Mouse (Mus musculus) cerebellum, adult 11 months (tissue): ENCODE measurements around the gene Gm9913.

Experiments
- DNase-seq: peaks from one replicate; pipeline ENCODE4 v3.0.0; 2022

The Gm9913 gene

DNA sequence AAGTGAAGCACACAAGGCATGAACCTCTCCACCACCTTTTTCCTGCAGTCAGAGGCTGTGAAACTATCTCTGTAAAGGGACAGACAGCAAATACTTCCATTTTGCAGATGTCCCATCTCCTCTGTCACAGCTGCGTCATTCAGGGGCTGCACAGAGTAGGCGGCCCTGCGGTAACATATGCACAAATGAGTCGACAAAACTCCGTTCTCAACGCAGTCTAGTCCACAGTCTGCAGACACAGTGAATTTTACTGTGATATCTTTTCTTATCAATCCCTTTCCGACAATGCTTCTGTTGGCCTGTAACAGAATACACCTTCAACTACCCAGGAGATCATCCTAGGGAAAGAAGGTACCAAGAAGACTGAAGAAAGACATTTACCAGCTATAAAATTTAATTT is 6.7 kb upstream of the Gm9913 start:
- DNase-seq, result no peak

GRCm38 (mm10) chr2:125501526-125501925 is 3.4 kb upstream of the Gm9913 start:
- no peak for DNase-seq

- no peak for DNase-seq
Measured at GRCm38 (mm10) chr2:125505746-125506315, 942 bp downstream of the Gm9913 start.

DNA sequence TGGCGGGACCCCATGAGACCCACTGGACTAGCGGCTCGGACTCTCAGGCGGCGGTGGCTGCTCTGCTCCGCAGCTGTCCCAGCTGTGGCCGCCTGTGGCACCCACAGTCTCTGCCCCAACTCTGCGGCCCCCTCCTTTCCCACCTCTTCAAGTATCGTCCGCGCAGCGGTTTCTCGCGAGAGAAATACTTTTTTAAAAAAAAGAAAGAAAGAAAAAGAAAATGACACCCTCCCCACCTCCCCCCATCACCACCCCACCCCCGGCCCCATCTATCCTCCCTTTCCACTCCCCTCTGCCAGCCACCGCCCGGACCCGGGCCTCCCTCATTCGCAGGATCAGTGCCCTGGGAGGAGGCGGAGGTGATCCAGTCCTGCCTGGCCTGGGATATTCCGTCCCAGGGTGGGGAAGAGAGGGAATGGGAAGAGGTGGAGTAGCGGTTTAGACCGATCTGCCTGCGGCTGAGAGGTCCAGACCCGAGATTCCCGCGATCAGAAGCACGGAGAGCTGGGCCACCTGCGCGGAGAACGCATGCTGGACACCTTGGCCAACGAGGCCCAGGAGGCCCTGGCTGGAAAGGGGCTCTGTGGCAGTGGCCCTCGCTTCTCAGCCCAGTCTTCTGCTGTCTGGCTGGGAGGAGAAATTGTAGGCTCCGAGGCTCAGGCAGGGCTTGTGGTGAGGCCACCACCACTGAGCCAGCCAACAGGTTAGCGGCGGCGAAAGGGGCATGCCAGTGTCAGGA is 1.6 kb downstream of the Gm9913 start:
- DNase-seq, result no peak

GRCm38 (mm10) chr2:125507893-125508292 is 3.0 kb downstream of the Gm9913 start, which contains the start of gene Fbn1:
Fbn1 (minus strand) TSS chr2:125507993.
- DNase-seq, result no peak

DNA sequence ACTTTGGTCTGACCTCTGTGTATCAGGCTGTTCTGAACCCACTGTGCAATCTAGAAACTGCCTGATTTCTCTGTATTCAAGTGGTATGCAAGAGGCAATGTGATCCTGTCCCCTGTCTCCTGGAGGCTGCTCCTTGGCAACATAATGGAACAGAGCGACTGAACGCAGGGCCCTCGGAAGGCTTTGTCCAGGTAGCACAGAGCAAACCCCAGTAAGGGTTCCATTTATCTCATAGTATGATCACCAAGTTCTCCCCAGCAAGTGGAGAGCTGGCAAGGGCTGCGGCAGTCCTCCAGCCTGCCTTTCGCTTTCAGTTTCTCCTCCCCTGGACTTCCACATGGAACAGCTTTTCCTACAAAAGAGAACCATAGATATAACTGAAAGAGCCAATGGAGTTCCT is 3.5 kb downstream of the Gm9913 start:
- DNase-seq, result no peak

DNA sequence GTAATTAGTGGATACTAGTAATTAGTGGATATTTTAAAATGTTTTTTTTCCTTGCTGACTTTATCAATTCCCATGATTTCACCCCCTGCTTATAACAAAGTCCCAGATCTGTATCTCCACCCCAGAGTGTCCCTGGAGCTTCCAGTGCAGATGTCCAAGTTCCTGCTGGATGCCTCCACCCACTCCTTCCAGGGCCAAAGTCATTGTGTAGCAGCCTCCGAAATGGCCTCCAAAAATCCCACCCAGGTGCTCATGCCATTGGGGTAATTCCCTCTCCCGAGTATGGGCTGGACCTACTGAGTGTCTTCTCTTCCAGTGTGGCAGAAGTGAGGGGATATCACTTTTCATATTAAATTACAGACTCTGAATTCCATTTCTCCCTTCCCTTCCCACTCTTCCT is 5.9 kb downstream of the Gm9913 start:
- no peak for DNase-seq

GRCm38 (mm10) chr2:125511898-125512297 is 7.0 kb downstream of the Gm9913 start:
- DNase-seq, result no peak

GRCm38 (mm10) chr2:125512544-125512943 is 7.7 kb downstream of the Gm9913 start:
- no peak for DNase-seq

DNA sequence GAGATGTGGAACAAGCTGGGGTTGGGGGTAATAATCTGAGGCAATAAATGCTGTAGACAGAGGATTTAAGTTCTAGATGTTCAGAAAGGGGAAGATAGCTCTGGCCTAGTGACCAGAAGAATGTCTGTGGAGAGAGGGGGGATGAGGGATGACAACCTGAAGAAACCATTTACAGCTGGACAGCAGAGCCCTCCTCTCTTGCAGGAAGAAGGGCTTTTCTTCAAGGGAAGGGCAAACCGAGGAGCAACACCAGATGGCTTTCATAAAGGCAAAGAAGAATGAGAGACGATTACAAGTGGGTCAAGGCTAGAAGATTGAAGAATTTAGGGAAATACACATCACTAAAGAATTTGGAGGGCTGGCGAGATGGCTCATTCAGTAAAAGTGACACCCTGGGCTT is 9.5 kb downstream of the Gm9913 start:
- DNase-seq, result no peak

DNA sequence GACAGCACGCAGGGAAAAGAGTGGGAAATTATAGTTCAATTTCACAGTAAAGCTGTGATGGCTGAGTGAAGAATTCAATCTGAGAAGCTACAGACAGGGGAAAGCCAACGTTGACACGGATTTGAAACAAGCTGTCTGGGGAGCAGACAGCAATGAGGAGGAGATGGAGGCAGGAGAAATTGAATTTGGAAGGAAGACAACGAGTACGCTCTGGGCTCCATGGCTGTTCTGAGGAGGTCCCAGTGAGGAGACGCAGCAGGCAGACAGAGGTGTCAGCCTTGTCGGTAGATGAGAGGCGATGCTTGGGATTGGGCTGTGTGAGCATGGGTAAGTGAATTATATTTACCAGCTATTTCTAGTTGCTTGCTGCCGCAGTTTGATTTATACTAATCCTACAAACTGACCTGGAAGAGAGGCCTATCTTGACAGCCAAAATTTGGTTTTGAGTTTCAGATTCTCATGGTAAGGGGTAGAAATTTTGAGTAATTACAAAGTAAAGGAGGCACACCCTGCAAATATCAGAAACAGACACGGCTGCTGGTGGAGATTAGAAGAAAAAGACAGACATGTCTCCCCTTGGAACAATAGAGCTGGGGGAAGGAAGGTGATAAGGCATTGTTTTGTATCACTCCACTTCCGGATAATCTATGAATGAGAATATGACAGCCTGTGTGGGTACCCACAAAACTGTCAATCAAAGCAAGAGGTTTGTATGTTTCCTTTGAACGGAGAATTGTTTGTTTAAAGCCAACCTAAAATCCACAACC is 10.6 kb downstream of the Gm9913 start:
- DNase-seq, result no peak

GRCm38 (mm10) chr2:125516594-125516993 is 11.7 kb downstream of the Gm9913 start:
- DNase-seq, result no peak

- no peak for DNase-seq
Measured at GRCm38 (mm10) chr2:125525484-125525883, 20.6 kb downstream of the Gm9913 start.

DNA sequence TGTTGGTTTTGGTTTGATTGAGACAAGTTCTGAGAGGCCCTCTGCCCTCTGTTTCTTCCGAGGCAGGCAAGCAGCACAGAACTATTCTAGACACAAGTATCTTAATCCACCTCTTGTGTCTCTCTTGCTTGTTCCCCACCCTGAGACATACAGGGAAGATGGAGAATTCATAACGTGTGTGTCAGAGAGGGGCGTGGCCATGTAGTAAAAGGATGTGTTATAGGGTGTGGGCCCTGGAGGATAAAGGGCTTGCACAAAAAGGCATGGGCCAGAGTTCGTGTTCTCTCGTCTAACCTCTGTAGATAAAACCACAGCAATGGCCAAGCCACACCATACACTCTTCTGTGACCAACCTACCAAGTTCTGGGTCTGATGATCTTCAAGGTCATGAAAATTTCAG is 21.7 kb downstream of the Gm9913 start:
- no peak for DNase-seq

DNA sequence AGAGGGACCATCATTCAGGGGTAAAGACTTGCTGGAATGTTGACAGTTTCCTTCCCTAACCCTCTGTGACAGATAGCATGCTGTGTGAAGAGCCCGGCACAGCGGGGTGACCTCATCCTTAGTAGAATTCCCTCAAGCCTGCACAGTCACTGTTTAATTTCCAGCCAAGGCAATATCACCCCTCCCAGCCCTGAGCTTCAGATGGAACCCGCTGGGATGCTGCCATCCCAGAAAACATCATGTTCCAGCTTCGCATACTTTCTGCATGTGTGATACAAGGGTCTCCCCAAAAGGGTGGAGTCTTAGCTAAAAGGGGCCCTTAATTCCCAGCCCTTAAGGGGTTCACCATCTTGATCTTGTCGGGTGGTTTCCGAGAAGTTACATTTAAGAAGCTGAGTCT is 25.8 kb downstream of the Gm9913 start:
- DNase-seq, result no peak

DNA sequence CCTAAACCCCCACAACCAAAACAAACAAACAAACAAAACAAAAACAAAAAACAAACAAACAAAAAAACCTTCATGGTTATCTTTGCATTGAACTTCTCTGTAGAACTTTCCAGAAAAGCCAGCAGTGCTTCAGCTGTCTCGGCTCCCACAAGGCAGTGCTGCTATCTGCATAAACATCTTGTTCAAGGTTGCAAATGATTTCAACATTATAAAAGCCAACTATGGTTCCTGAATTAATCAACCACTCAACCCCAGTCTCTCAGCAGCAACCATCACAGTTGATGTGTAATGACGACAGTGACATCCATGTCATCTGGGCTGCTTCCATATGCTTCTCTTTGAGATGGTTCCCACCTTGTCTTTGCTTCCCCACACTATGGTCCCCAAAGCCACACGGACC is 34.8 kb downstream of the Gm9913 start:
- no peak for DNase-seq

GRCm38 (mm10) chr2:125540579-125540978 is 35.7 kb downstream of the Gm9913 start:
- no peak for DNase-seq

- no peak for DNase-seq
Measured at GRCm38 (mm10) chr2:125541451-125541850, 36.6 kb downstream of the Gm9913 start.

GRCm38 (mm10) chr2:125543646-125544045 is 38.8 kb downstream of the Gm9913 start:
- DNase-seq, result no peak

DNA sequence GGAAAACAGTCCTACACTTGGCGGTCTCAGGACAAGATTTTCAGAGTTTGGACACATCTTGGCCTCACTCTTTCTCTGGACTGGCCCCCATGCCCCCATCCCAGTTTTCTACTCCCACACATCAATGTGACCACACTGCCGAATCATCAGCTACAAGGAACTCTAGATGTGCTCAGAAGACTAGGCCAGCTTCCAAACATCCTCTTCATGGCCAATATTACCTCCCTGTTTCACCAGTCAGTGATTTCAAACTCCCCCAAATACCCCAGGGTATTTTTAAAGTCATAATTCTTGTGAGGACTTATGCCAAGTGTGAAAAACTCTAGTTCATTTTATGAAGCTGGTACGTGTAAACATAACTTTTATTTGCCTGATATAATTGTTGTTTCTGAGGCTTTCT is 40.1 kb downstream of the Gm9913 start:
- DNase-seq, result no peak

DNA sequence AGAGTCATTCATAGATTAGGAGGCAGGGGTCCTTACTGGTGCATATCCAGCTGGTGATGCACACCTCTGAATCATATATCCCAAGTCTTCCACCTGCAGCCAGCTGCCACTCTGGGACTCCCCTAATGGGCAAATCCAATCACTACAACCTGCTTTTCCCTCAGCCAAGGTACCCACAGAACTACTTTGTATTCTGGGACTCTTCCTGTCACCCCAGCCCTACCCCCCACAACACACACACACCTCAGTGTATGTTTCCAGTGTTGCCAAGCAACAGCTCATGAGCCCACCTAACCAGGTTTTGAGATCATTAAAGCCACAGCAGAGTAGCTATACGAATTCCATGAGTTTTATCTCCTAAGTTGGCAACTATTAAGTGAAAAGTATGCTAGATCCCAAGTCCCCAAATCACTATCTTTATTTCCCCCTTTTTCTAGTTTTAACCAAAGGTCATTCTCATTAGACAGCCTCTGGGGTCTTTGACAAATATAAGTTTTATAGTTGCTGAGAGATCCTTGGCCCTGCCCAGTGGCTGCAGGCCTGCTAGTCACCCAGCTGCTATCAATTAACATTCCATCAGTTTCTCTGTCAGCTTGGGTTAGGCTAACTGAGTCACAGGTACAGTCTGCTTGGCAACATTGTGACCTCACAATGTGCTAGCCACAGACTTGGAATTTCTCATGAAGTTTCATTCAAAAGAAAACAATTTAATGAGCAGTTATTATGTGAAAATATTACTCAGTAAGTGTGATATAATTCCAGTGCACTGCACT is 44.1 kb downstream of the Gm9913 start:
- no peak for DNase-seq

GRCm38 (mm10) chr2:125555830-125556229 is 50.9 kb downstream of the Gm9913 start:
- no peak for DNase-seq
